Mouse (Mus musculus): ENCODE measurements around the gene Men1.
A peak's percentile ranks its signal among the peaks of the same experiment; 100 is the strongest.

Gene Men1

GRCm38 (mm10) chr19:6339890-6340504 is 5.2 kb downstream of the Men1 start:
- DNase-seq (ENCODE audit: low spot score), result no peak

GRCm38 (mm10) chr19:6340524-6341452 is 6.0 kb downstream of the Men1 start, which contains the start of gene Map4k2:
Map4k2 (plus strand) TSS chr19:6341135.
- DNase-seq (ENCODE audit: low spot score), result peak; percentile 74

DNA sequence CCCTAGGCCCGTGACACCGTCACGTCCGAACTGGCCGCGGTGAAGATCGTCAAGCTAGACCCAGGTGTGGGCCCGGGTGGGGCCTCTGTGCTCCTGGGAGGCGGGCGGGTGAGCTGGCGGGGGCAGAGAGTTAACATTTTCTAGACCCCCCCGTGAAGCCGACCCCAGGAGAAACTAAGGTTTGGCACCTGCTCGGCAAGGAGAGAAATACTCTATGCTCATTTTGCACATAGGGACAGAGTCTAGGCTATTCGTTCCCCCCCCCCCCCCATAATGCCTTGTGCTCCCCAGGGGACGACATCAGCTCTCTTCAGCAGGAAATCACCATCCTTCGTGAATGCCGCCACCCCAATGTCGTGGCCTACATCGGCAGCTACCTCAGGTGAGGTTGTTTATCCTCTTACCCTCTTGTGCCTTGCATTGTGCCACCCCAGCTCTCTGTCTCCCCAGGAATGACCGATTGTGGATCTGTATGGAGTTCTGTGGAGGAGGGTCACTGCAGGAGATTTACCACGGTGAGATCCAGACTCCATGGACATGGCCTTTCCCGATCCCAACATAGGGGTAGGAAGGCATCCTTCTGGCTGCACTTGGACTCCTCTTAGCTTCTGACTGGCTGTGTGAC is 6.8 kb downstream of the Men1 start:
- no peak for DNase-seq (ENCODE audit: low spot score)

DNA sequence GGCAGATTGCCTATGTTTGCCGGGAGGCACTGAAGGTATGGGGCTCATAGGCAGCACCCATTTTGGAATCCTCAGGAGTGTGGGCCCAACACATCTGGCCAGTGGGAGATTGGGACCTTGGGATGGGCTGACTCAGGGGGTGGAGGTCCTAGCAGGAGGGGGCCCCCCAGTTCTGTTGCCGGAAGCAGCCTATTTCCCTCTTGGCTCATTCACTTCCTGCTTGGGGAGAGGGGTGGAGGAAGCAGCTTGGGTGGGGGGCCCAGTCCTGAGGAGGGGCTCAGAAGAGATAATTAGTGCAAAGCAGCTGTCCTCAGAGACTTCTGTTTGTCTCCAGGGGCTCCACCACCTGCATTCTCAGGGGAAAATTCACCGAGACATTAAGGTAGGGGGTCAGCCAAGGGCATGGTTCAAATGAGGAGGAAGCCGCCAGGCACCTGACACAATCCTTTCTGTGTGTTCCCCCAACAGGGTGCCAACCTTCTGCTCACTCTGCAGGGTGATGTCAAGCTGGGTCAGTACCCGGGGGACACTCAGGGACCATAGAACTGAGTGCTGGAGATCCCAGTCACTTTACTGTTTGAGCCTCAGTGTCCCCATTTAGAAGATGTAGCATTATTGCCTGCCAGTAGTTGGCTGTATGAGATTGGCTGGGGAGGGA is 7.6 kb downstream of the Men1 start:
- no peak for DNase-seq (ENCODE audit: low spot score)

DNA sequence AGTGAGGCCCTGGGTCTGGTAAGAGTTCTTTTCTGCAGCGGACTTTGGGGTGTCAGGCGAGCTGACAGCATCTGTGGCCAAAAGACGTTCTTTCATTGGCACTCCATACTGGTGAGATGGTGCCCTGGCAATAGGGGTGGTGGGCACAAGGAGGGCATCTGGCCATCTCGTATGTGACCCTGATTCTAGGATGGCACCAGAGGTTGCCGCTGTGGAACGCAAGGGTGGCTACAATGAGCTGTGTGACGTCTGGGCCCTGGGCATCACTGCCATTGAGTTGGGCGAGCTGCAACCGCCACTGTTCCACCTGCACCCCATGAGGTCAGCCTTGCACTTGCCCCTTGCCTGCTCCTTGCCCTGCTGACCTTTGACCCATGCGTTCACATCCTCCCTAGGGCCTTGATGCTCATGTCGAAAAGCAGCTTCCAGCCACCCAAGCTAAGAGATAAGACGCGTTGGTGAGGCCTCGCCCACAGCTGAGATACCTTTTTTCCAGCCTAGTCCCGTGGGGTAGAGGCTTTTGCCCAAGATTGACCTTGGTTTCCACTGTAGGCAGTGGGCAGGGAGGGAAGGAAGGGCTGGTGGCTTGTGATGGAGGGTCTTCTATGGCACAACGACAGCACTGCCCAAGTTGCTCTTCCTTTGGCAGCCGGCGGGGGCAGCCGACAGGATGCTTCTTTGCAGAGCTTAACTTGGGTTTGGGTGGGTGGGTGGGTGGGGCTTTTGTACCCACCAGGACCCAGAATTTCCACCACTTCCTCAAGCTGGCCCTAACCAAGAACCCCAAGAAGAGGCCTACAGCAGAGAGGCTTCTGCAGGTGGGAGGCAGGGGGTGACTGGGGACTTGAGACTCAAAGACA is 8.5 kb downstream of the Men1 start:
- DNase-seq (ENCODE audit: low spot score), result no peak

GRCm38 (mm10) chr19:6343996-6344395 is 9.2 kb downstream of the Men1 start:
- DNase-seq (ENCODE audit: low spot score), result no peak

DNA sequence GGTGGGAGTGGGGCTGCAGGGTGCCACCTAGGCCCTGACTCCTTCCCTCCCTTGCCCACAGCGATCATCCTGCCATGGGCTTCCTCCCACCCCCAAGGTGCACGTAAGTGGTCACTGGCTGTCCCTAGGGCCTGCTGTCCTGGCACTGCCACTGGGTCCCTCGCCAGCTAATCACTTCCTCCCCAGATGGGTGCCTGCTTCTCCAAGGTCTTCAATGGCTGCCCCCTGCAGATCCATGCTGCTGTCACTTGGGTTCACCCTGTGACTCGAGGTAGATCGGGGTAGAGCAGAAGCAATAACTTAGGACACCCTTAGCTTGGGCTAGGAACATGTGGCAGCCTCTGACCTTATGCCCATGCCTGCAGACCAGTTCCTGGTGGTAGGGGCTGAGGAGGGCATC is 11.2 kb downstream of the Men1 start:
- DNase-seq (ENCODE audit: low spot score), result no peak

DNA sequence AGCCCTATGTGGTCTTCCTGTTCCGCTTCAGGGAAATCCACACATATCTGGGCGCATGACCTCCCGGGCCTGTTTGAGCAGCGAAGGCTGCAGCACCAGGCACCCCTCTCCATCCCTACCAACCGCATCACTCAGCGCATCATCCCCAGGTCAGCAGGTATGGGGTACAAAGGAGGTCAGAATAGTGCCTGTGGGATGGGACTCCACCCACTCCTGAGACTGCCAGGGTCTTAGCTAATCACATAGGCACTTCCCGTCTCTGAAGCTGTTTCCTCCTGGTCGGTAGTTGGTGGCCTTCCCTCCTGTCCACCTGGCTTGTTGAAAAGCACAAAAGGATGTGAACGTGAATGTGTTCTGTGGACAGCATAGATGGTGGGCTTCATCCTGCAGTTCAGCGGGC is 11.9 kb downstream of the Men1 start:
- no peak for DNase-seq (ENCODE audit: low spot score)

DNA sequence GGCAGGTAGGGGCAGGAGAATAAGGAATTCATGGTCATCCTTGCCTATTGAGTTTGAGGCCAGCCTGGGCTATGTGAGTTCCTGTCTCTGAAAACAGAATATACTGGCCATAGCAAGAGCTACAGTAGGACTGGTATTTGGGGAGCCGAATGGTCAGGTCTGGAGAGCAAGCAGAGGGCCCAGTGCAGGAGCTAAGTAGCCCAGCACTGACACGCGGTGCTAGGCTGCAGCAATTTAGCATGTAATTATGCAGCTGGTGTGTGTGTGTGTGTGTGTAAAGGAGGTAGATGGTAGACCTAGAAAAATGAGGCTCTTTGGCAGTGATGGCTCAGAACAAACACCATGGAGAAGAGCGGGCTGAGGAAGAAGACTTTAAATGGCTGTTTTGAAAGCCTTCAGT is 12.8 kb downstream of the Men1 start:
- DNase-seq (ENCODE audit: low spot score), result no peak

- no peak for DNase-seq (ENCODE audit: low spot score)
Observed at GRCm38 (mm10) chr19:6348717-6349116, 13.9 kb downstream of the Men1 start.

DNA sequence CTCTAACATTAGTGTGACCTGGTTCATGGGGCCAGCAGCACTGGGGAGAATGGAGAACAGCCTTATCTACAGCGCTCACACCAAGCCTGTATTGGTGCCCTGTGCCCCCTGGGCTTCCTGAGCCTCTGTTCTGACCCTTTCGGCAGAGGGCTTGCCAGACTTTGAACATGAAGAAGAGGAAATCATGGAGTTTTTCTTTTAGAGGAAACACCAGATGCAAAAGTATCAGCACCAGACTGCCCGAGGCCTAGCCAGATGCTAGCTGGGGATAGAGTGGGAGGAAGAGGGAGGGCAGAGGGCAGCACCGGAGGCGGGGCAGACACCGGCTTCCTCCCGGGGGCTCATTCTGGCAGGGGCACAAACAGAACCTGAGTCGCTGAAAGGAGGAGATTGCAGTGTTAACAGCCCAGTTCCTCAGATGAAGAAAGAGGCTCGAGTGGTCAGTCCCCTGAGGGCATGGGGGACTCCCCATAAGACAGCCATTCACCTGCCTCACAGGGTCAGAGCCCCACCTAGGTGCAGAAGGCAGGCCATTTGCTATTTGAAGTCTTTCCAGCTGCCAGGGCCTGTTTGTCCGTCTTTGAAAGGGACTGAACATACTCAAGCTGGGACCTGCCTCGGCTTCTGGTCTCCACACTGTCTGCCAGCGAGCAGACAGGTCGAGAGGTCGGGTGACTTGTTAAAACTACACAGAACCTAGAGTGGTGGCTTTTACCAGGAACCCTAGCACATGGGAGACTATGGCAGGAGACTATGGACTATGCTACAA is 14.6 kb downstream of the Men1 start:
- DNase-seq (ENCODE audit: low spot score), result no peak

DNA sequence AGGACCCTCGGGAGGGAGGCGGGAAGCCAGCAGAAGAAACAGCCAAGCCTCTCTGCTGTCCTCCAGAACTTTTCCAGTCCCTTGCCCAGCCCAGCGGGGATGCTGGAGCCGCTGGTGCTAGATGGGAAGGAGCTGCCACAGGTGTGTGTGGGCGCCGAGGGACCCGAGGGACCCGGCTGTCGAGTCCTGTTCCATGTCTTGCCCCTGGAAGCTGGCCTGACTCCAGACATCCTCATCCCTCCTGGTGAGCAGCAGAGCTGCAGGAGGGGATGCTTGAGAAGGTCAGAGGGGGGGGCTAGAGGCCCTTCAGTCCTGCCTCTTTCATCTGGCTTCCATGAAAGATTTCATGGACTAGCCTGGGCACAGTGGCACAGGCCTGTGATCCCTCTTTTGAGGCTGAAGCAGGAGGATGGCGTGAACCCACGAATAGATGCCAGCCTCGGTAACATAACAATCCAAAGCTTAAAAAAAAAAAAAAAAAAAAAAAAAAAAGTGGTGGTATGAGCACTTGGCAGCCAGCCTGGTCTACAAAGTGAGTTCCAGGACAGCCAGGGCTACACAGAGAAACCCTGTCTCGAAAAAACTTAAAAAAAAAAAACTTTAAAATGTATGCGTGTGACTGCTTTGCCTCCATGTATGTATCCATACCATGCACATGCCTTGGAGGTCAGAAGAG is 16.8 kb downstream of the Men1 start:
- peak; percentile 20 for DNase-seq (ENCODE audit: low spot score)

GRCm38 (mm10) chr19:6352107-6352505 is 17.3 kb downstream of the Men1 start:
- no peak for DNase-seq (ENCODE audit: low spot score)

DNA sequence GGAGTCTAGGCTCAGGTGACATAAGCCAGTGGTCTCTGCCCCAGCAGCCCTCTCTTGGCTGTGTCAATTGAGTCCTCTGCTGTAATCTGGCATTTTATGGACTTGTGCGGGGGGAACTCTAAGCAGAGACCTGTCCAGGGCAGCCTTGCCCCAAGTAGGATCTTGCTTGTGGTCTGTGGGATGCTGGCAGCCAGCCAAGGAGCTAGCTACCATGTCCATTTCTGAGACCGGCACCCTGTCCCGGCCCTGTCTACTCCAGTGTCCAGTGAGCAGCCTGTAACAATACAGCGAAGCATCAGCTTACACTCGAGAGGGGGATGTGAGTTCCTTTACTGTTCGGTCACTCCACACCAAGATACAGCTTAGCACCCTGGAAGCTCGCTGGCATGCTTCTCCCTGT is 19.3 kb downstream of the Men1 start:
- DNase-seq (ENCODE audit: low spot score), result peak; percentile 25

- DNase-seq (ENCODE audit: low spot score), result no peak
Observed at GRCm38 (mm10) chr19:6361291-6361690, 26.5 kb downstream of the Men1 start.

DNA sequence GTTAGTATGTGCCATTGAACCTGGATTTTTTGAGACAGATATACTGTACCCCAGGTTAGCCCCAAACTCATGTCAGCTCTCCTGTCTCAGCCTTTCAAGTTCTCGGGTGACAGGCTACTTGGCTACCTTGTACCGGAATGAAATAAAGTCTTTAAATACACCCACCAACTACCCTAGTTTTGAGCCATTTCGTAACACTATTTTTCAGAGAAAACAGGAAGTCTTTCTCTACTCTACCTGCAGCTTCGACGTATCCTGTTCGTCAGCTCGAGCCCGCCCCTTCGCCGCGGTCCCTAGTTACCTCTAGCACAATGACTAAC is 28.3 kb downstream of the Men1 start:
- no peak for DNase-seq (ENCODE audit: low spot score)

DNA sequence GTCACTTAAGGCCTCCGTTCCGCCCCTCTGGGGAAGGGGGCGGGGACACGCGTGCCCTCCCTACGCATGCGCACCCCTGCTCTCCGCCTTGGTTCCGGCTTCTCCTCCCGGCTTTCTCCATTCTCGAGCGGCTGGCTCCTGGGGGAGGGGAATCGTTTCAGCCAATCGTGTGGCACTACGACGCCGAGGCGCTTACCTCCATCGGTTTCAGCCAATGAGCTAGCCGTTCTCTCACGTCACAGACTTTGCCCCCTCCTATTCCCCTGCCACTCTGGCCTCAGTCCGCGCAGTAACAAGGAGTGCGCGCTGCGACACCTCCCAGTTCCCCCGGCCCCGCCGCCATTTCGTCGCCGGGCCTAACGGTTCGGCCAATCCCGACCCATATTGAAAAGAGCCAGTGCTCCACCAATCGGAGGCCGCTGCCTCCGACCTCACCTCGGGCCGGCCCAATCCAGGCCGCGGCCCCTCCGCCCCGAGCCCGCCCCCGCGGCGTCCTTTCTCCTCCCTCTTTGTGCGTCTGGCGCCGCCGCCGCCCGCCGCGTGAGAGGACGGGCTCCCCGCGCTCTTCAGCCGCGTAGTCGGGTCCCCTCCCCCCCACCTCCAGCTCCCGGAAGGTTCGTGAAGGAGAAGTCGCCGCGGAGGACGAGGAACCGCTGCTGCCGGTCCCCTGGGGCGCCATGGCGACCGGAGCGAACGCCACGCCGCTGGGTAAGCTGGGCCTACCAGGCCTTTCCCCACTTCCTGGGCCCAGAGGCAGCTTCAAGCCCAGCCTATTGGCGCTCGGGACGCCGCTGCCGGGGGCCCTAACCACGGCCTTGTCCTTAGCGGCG is 28.8 kb downstream of the Men1 start, which contains the start of gene Sf1:
Sf1 (plus strand) TSS at position 280 of the 830 bp plus-strand sequence.
- peak; percentile 98 for DNase-seq (ENCODE audit: low spot score)

- DNase-seq (ENCODE audit: low spot score), result peak; percentile 83
Observed at GRCm38 (mm10) chr19:6364317-6364725, 29.5 kb downstream of the Men1 start.

DNA sequence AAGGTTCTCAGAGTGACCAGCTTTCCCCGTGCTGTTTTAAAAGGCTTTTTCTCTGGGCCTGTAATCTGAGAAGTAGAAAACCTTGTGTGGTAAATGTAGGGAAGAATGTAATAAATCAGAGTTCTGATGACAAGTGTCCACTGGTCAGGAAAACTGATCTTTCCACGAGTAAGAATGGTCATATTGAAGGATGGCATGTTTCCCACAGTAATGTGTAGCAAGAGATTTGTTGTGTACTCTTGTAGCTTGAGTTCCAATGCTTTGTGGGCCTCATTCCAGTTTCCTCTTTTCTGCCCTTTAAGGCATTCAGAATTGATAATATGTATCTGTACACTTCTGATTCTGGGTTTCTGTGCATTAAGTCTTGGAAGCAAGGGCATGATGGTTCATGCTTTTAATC is 30.1 kb downstream of the Men1 start:
- no peak for DNase-seq (ENCODE audit: low spot score)
